Mouse (Mus musculus): ENCODE results near the gene Glud1.

Glud1 gene

DNA sequence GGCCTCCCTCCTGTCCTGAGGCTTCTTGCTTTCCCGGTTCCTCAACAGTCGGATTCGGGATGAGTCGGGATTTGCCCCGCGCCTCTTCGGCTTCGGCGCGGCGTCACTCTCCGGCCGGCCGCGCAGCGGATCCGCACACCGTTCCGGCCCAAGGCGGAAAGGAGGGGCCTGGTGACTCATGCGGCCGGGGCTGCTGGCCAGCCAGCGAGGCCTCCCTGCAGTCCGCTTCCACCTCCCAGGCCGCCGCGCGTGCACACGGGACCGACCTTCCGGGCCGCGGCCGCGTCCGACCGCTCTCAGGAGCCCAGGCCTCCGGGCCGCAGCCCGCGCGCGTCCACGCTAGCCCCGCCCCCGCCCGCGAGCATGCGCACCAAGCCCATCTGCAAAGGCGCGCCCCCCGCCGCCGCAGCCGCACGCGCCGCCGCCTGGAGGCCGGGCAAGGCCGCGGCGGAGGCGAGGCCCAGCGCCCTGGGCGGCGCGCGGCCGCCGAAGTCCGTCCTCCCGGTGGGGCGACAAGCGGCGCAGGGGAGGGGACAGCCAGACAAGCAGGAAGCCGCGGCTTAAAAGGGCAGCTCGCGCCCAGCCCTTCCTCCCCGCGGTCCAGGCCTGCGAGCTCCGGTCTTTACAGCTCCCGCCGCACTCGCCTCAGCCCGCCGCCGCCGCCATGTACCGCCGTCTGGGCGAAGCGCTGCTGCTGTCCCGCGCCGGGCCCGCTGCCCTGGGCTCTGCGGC, at the start of gene Glud1, which contains the start of gene Shld2:
Glud1 (plus strand) TSS at position 494 of the 732 bp plus-strand sequence.
Shld2 (minus strand) TSS at position 260 of the 732 bp plus-strand sequence.
- peak; percentile 83 to 89 for DNase-seq (ENCODE audit: low spot score in 2 of 2)

DNA sequence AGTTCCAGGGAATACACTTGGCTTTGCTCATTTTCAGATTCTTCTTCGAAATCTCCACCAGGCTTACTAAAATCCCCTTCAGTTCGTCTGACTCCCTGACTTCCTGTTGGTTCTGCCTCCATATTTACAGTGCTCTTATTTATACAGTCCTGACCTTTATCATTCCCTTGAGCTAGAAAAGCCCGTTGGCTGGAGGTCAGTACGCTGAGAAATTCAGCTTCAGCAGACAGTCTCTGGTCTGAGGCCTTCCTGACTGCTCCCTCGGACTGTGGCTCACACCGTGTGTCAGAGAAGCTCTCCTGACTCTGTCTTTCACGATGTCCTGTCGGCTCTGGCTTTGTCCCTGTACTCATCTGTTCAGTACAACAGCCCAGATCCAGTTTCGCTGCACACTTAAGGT, 42.5 kb upstream of the Glud1 start:
- DNase-seq (ENCODE audit: low spot score in 2 of 2): no peak

DNA sequence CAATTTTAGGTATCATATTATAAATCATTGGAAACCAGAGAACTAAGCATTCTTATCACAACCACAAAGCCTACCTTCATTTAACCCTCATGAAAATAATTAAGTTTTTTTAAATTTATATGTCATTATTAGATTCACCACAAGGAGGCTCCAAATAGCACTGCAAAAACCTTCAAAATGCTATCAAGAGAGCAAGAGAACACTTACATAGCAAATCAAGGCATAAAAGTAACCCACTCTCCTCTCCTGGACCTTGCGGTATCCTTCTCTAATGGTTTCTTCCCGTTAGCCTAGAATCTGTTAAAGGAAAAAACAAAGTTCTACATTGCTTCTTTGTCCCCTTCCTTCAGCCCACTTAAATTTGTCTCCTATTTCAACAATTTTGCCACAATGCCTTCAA, 37.2 kb upstream of the Glud1 start:
- DNase-seq (ENCODE audit: low spot score in 2 of 2): no peak

DNA sequence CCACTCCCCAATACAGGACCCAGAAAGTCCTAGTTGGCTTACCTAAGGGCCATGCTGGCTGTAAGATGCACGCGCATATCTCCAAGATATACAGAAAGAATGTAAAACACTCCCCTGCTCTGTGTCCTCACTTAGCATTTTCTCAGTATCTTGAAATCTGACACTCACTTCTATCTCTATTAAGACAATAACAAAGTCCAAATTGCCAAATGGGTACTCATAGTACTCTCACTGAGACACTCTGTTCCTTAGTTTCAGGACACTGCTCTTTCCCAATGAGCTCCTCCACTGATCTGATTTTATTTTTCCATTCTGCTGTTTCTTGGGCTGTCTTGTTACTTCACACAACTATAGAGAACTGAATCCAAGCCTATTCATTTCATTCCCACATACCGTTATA, 36.4 kb upstream of the Glud1 start:
- DNase-seq (ENCODE audit: low spot score in 2 of 2): no peak

DNA sequence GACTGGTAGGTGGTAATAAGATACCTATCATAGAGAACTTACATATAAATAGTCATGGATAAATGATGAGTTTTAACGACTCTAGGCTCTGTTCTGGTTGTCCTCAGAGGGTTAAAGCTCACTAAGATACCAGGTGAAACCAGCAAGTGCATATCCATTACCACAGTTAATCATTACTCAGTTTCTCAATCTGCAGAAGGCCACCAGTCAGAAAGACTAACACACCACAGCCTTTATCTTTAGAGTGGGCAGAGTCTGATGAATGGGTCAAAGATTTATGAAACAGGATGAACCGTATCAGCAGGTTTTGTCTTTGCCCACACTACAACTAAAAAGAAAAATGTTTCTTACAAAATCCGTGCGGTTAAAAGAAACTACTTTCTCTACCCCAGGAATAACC, 35.3 kb upstream of the Glud1 start:
- no peak for DNase-seq (ENCODE audit: low spot score in 2 of 2)

DNA sequence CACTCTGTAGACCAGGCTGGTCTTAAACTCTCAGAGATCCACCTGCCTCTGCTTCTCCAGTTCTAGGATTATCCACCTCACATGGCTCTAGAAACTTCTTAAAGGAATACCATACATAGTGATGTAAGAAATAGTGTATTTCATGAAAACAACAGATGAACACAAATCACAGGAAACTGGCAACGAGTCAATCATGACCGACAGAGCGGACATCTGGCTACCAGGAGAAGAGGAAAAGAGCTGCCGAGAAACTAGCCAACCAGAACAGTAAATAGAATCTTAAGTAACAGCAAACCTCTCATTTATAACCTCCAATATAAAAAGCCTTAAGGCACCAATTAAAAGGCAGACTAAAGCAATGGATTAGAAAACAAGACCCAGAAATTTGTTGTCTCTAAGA, 30.8 kb upstream of the Glud1 start:
- DNase-seq (ENCODE audit: low spot score in 2 of 2): no peak

DNA sequence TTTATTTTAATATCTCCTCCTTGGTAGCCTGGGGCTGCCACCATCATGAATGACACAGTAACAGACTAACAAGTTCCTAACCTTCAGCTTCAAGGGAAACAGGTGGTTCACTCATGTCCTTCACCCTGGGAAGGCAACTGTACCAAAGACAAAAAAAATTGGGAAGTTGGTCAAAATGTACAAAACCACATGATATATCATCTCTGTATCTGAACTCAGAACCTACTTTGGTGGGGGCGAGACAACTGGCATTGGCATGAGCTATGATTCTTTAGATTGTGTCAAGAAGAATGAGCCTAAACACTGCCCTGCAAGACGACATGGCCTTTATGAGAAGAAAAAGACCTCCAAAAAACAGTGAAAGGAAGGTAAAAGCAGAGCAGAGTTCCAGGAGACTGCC, 29.7 kb upstream of the Glud1 start:
- DNase-seq (ENCODE audit: low spot score in 2 of 2): no peak

DNA sequence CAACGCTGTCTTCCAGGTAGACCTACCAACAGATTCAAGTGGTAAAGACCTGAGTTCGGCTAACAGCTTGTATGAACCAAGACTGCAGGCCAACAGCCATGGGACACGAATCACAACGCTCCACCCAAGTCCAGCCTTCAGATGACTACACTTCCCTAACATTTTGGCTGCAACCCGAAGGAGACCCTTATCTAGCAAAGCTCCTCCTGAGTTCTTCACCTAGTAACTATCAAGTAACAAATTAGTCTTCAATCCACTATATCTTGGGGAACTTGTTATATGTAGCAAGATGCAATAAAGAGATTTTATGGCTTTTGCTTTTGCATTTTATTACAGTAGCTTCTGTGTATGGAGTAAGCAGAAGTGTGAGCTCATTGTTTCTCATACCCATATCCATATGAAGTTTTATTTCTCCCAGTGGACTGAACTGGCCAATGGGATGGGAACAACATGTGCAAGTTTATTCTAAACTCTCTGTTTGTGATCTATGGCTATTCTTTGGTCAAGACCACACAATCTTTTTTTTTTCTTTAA, 28.7 kb upstream of the Glud1 start:
- no peak for DNase-seq (ENCODE audit: low spot score in 2 of 2)

DNA sequence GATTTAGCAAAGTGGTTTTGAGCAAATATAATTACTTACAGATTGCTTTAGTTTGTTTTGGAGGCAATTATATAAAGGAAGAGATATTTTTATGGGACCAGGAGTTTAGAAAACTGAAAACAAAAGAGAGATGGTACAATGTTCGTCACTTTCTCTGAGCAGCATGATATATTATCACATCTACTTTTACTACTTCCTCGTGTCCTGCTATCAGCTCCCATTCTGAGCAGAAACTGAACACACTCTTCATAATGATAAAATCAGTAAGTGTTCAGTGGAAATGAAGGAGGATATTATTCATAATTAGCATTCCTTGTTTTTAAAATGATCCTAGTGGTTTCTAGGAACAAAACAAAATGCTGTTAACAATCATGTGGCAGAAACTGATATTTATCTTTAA, 22.1 kb upstream of the Glud1 start:
- DNase-seq (ENCODE audit: low spot score in 2 of 2): no peak

DNA sequence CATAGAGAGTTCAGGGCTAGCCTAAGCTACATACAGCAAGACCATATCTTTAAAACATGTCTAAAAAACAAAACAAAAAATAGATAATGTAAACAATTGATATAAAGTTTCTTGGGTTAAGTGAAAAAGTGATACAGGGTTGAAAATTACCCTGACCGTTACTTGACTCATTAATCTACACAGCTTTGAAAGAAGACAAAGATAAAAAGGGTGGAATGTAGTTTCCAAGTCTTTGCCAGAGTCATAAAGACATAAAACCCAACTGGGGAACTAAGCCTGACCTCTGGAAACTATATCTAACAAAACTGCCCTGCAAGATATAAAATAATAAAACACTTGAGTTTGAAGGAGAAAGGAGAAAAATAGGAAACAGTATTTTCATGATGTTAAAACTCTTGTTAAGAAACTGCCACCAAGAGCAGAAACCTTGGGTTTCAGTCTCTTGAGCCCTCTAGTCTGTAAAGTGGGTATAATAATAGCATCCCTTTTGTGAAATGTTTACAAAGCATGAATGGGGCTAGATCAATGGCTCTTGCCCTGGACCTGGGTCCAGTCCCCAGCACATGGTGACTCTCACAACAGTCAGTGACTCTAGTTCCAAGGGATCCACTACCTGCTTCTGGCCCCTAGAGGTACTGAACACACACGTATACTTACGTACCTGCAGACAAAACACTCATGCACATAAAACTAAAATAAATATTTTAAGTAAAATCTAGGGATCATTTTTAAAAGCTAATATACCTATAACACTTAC, 21.1 kb upstream of the Glud1 start:
- no peak for DNase-seq (ENCODE audit: low spot score in 2 of 2)

DNA sequence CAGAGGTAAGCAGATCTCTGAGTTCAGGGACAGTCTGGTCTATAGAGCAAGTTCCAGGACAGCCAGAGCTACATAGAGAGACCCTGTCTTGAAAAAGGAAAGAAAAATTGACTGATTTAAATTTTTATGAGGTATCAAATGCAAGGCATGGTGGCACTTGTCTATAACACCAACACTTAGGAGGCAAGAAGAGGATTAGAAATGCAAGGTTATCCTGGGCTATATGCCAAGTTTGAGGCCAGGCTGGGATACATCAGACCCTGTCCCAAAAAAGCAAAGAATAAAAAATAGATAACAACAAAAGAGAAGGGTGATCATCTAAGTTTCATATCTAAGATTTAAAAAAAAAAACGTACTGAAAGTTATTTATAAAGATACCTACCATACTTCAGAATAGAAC, 20.3 kb upstream of the Glud1 start:
- DNase-seq (ENCODE audit: low spot score in 2 of 2): no peak

DNA sequence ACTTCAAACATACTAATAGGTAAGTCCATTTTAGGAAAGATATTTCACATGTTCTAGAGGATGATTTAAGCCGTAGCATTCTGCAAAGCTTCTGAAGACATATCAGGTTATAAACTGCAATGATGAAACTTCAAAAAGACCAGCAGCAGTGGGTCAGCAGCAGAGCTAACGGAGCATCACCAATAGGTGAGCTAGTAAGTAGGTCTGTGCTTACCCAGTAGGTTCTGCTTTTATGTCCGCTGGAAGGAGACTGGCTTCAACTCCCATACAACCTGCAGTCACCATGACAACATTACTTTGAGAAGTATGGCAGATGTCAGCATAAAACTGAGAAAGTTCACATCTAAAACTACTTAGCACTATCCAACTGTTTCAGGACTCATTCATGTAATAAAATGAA, 16.9 kb upstream of the Glud1 start:
- no peak for DNase-seq (ENCODE audit: low spot score in 2 of 2)

DNA sequence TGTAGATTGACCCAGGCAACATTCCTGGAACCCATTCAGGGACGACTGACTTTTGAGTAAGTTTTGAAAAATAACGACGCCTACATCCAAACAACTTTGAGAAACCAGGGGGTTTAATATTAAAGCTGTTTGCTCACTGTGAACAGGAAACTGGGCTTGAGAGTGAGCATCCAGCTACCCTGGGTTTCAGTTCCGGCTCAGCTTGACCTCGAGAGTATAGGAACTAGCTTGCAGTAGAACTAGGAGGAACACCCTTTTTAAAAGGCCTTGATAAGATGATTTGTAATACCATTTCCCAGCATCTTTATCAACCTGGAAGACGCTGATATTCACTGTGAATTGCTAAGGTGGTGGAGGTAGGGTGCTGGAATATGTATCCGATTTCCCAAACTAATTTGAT, 14.2 kb upstream of the Glud1 start:
- DNase-seq (ENCODE audit: low spot score in 2 of 2): no peak

DNA sequence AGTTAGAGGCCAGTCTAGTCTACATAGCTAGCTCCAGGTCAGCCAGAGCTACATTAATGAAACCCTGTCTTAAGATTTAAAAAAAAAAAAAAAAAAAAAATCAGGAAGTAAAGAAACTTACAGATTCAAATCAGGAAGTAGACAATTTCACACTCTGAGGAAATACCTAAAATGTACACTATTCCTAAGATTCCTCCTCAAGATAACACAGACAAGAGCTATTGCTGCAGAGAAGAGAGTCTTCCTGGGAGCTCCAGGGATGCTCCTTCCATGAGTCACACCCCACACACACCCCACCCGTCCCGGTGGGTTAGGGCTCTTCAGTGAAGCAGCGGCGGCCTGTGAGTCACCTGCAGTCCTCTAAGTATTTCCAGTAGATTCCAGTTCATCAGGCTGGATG, 13.5 kb upstream of the Glud1 start:
- no peak for DNase-seq (ENCODE audit: low spot score in 2 of 2)

DNA sequence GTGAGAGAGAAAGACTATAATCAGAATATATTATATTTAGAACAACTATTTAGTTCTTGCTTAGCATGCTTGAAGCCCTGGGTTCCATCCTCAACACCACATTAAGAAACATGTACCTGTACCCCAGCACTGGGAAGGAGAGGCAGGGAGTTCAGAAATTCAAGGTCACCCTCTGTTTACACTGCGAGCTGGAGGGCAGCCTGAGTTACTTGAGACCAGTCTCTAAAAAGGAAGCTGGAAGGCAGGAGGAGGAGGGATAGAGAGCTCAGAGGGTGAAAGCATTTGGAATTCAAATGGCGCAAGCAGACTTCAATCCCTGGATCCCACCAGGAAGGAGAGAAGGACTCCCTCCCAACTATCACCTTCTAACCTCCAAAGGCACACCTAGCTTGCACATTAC, 12.9 kb upstream of the Glud1 start:
- DNase-seq (ENCODE audit: low spot score in 2 of 2): no peak

DNA sequence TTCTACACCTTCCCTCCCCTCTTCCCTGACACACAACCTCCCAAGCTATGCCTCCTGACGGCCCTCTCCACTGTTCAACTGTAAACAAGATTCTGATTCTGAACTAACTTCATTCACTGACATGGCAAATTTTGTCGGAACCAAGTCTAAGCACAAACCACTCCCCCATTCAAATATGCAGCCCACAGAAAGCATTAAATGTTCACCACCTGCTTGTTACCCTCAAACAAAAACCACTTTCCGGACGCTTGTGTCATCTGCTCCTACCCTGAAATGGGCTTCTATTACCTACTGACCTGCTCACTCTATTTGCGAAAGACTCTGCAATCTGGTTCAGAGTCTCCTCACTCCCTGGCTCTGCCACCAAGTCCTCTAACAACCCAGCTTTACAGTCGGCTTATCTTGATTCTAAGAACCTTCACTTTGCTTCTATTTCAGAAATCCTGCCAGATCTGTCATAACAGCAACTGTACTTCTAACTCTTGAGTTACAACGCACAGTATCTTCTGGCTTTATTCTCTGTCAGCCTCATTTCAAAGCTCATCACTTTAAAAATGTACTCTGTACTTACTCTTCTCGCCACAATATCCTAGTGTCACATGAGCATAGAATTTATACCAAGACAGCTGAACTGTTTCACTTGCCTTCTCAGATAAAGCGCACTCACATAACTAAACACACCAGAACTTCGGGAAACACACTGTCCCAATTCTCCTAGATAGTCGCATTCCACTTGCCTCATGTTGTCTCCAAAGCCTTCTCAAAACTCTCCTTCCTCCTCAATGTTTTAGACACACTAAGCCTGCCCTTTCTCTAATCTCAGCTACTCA, 11.4 kb upstream of the Glud1 start:
- no peak for DNase-seq (ENCODE audit: low spot score in 2 of 2)

DNA sequence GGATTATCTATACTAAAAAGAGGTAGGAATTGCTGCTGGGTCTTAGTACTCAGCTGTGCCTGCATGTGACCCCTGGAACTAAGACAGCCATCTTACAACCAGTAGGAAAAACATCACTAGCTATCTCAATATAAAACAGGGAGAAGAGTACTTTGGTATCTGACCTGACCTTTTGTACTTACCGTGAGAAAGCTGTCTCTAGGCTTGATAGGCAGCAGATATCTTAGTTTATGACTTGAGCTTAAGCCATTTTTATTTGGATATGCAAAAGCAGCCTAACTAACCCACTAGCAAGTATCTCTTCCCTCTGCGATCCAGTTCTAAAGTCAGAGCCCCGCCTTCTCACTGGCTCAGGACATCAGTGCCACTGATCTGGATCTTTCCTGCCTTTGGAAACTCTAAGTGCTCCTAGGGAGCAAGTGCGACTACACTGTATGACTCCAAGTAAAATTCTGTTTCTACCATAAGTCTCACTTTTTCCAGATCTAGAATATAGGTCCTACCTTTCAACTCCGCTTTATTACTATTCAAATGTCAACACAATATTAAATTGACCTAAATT, 7.8 kb upstream of the Glud1 start:
- DNase-seq (ENCODE audit: low spot score in 2 of 2): no peak

DNA sequence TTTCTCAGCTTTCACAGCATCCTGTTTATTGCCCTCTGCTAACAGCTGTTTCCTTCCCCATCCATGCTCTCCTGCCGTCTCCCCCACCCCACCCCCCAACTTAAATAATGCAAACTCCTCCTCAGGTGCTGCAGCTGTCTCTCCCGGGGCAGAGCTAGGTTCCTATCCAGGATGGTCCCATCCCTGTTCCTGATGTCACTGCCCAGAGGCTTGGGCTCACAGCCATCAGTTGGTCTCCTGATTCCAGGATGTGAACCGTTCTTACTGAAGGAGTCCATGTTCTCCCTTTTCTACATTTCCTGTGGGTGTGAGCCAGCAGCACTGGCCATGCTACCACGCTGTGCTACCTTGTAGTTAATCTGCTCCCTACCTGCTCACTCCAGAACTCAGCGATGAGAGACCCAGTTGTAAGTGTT, 7.3 kb upstream of the Glud1 start:
- DNase-seq (ENCODE audit: low spot score in 2 of 2): no peak

DNA sequence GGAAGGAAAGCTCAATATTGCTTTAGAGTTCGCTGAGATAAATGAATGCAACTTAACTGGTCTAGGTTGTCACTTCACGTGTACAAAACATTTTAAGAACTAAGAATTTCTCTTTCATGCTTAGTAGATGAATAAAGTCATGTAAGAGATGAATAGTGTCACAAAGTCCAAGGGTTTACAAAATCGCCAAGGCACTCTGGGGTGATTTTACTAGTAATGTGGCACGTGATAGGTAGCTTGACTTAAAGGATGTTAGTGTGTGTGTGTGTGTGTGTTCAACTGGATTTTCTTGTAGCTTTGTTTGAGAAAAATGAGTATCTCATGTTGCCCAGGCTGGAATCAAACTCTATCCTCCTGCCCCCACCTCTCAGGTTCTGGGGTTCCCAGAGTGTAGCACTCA, 1.3 kb upstream of the Glud1 start:
- no peak for DNase-seq (ENCODE audit: low spot score in 2 of 2)

DNA sequence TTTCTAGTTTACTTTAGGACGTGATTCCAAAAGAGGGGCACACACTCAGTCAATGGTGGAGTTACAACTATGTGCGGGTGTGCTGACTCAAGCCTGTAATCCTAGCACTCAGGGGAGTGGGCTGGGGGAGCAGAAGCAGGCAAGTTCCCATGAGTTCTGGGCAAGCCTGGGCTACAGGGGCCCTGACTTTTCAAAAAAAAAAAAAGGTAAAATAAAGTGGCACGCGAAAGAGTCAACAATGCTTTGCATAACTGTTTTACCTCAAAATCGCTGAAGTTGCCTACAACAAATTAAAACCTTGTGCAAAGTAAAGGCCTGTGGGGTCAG, 657 bp upstream of the Glud1 start:
- DNase-seq (ENCODE audit: low spot score in 2 of 2): no peak

DNA sequence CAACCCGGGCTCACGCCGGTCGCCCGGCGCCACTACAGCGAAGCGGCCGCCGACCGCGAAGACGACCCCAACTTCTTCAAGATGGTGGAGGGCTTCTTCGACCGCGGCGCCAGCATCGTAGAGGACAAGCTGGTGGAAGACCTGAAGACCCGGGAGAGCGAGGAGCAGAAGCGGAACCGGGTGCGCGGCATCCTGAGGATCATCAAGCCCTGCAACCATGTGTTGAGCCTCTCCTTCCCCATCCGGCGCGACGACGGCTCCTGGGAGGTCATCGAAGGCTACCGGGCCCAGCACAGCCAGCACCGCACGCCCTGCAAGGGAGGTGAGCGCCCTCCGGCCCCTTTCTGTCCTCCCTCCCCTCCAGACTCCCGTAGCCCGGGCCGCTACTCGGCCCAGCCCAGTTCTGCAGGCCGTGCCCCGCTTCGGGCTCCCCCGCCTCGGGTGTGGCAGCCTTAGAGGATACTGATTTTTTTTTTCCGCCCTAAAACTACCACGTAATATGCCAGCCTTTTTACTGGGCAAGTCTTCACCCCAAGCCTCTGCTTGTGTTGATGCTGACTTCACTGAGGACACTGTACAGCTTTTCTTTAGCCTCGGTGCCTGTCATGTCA, 599 bp downstream of the Glud1 start:
- DNase-seq (ENCODE audit: low spot score in 2 of 2): peak in 1 of 2 experiments; percentile 41

DNA sequence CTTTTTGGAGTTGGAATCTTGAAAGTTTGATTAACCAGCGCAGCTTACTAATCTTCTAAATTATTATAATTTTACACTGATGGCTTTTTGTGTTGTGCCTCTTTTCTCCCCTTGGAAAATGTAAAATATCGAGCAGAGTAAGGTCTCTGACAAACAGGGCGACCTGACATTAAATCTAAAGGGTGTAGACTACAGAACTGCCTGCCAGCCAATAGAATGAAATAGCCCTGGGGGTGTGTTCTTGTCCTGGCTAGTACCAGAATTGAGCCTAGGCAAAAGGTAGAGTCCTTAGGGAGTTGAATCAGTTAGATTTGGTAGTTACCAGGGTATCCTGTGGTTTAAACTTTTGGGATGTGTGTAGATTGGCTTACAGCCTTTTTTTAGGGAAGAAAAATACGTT, 1.2 kb downstream of the Glud1 start:
- DNase-seq (ENCODE audit: low spot score in 2 of 2): no peak
